Mouse (Mus musculus) G1E (cell line): Measurements from ENCODE around the gene Il16.

ENCODE experiments used
- CTCF ChIP-seq: IDR thresholded peaks from 2 replicates; pipeline ENCODE4 v1.5.1; 2012; ENCODE audit warnings: low read depth, low read length, inconsistent platforms, mixed read lengths
- TAL1 ChIP-seq: conservative IDR thresholded peaks from 2 replicates; pipeline ENCODE4 v1.6.1; 2012; ENCODE audit warnings: low read depth, low read length, inconsistent platforms, mixed read lengths

GRCm38 (mm10) chr7:83633856-83634255, 111.7 kb downstream of the Il16 start:
- TF ChIP-seq CTCF, result no peak
- no peak for TF ChIP-seq TAL1
